Mouse (Mus musculus) midbrain, embryonic 12.5 days (tissue): Measurements from ENCODE around the gene Ascc1. TPM values are rescaled to one million over a fixed set of nuclear protein-coding genes. Genes with fewer than 3 reads are reported as not detected.
"Not testable (repeated sequence)": the region's sequence is repeated elsewhere in the genome, so short reads cannot be mapped to it uniquely, and the experiment has no call there.

Source experiments
- ATAC-seq: fragments of 200-750 bp; cut with Nextera tagmentation; 2 replicates; pipeline ENCODE4 v1.8.0; 2017; ENCODE audit warnings: low read depth, moderate TSS enrichment, moderate library complexity; ENCODE audit not compliant: low FRiP score
- H3K27ac ChIP-seq: fragments of 300-500 bp; sonication (generic); replicated peaks from 2 replicates; pipeline ENCODE4 v1.5.1; 2016; ENCODE audit warnings: mild to moderate bottlenecking
- H3K27me3 ChIP-seq: fragments of 300-500 bp; sonication (generic); 2 replicates; pipeline ENCODE4 v1.6.1; 2016; ENCODE audit warnings: mild to moderate bottlenecking
- H3K36me3 ChIP-seq: fragments of 300-500 bp; sonication (generic); 2 replicates; pipeline ENCODE4 v1.6.1; 2016
- H3K4me1 ChIP-seq: fragments of 300-500 bp; sonication (generic); 2 replicates; pipeline ENCODE4 v1.6.1; 2016
- H3K4me2 ChIP-seq: fragments of 300-500 bp; sonication (generic); replicated peaks from 2 replicates; pipeline ENCODE4 v1.6.1; 2016; ENCODE audit warnings: mild to moderate bottlenecking, moderate library complexity
- H3K4me3 ChIP-seq: fragments of 300-500 bp; sonication (generic); 2 replicates; pipeline ENCODE4 v1.5.1; 2016; ENCODE audit warnings: mild to moderate bottlenecking
- H3K9ac ChIP-seq: fragments of 300-500 bp; sonication (generic); replicated peaks from 2 replicates; pipeline ENCODE4 v1.6.1; 2016; ENCODE audit warnings: mild to moderate bottlenecking, moderate library complexity
- H3K9me3 ChIP-seq: fragments of 300-500 bp; sonication (generic); 2 replicates; pipeline ENCODE4 v1.6.1; 2016; ENCODE audit warnings: mild to moderate bottlenecking
- WGBS: fragments of 180-500 bp; shearing (Covaris S2); methylation state at CpG from one replicate; pipeline ENCODE4 v1.1.7; 2016; 5-methylcytosine and 5-hydroxymethylcytosine counted together
- polyA plus RNA-seq: library from polyadenylated mRNA; unstranded; fragments of >200 nt; fragmentation: Nextera tagmentation; extraction: Ambion mirVana; gene quantifications from 2 replicates; pipeline ENCODE4 v1.2.1, GENCODE M21; 2016

Ascc1 gene
- polyA plus RNA-seq, 1 experiment from 2014 or later: 39.6 TPM

- Histone ChIP-seq H3K27ac (no peak overlapping the region), H3K9ac (no peak overlapping the region), H3K4me2 (no peak overlapping the region), H3K4me3 (no peak overlapping the region), H3K36me3 (peaks cover 39% of the 10 kb centered on the region), H3K4me1 (peaks cover 14% of the 10 kb centered on the region), H3K27me3 (no peaks in the 10 kb centered on the region), H3K9me3 (no peaks in the 10 kb centered on the region)
- WGBS: 17% methylated on average over 7 of the region's 7 CpGs
- no peak for ATAC-seq
Measured at GRCm38 (mm10) chr10:59997591-59997990, 5.0 kb upstream of the Ascc1 start.

- WGBS: 96% methylated on average over 3 of the region's 3 CpGs
- no peak overlapping the region for H3K27ac ChIP-seq
- peaks cover 21% of the 10 kb centered on the region for H3K4me1 ChIP-seq
- H3K4me3 ChIP-seq: no peak overlapping the region
- H3K9ac ChIP-seq: no peak overlapping the region
- no peak overlapping the region for H3K4me2 ChIP-seq
- H3K9me3 ChIP-seq: no peaks in the 10 kb centered on the region
- peaks cover 33% of the 10 kb centered on the region for H3K36me3 ChIP-seq
- no peaks in the 10 kb centered on the region for H3K27me3 ChIP-seq
- ATAC-seq: no peak
Measured at GRCm38 (mm10) chr10:59999057-59999456, 3.5 kb upstream of the Ascc1 start.

DNA sequence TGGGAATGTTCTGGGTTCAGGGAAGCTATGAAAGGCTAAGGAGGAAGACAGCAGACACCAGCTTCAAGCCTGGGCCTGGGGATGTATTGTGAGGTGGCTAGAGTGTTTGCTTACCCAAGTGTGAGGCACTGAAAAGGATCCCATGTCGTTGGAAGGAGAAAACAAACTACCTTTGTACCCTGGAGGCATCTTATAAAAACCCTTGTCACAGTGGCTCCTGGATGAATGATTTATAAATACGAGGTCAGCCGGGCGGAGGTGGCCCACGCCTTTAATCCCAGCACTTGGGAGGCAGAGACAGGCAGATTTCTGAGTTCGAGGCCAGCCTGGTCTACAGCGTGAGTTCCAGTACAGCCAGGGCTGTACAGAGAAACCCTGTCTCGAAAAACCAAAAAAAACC, 942 bp upstream of the Ascc1 start:
- H3K9ac ChIP-seq, H3K9me3 ChIP-seq, ATAC-seq, H3K27me3 ChIP-seq, H3K27ac ChIP-seq: not testable (repeated sequence)
- H3K4me3 ChIP-seq: peak overlapping the region; percentile 57; the same call in 1 of the 2 replicates
- H3K4me2 ChIP-seq: peak overlapping the region; percentile 82
- H3K36me3 ChIP-seq: peaks cover 12% of the 10 kb centered on the region; the same call in 1 of the 2 replicates
- H3K4me1 ChIP-seq: peaks cover 22% of the 10 kb centered on the region
- WGBS: 85% methylated on average over 8 of the region's 8 CpGs

DNA sequence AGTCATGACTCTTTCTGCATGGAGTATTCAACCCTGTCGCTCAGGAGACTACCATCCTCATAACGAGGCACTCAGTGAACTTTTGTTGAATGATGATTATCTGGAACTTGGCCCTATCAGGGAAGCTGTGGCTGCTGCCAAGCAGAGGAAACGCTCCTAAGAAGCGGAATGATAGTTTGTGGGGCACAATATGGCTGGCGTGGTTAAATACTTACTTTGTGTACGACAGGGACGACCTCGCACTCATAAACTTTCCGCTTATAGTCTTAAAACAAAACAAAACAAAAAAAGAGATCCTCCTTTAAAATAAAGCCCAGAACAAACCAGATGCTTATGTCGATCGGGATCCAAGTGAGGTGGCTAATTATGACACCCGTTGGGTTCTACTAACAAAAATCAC, 402 bp upstream of the Ascc1 start:
- peaks cover 22% of the 10 kb centered on the region for H3K4me1 ChIP-seq

GRCm38 (mm10) chr10:60003213-60003752, 678 bp downstream of the Ascc1 start:
- peak; percentile 16 for ATAC-seq
- WGBS: 0% methylated on average over 21 of the region's 21 CpGs

More for the DNA sequence above, 402 bp upstream of the Ascc1 start:
- Histone ChIP-seq H3K4me3 (peak overlapping the region; percentile 57), H3K27ac (peak overlapping the region; percentile 96), H3K36me3 (peaks cover 12% of the 10 kb centered on the region; the same call in 1 of the 2 replicates), H3K27me3 (no peaks in the 10 kb centered on the region), H3K9me3 (no peaks in the 10 kb centered on the region), H3K9ac (peak overlapping the region; percentile 56), H3K4me2 (peak overlapping the region; percentile 82)
- WGBS: 7% methylated on average over 12 of the region's 12 CpGs
- ATAC-seq: no peak

GRCm38 (mm10) chr10:60003847-60004246, 1.2 kb downstream of the Ascc1 start:
- 74% methylated on average over 9 of the region's 9 CpGs for WGBS
- H3K9ac ChIP-seq: peak overlapping the region; percentile 56
- peaks cover 22% of the 10 kb centered on the region for H3K4me1 ChIP-seq
- H3K27ac ChIP-seq: peak overlapping the region; percentile 96
- peak overlapping the region; percentile 57 for H3K4me3 ChIP-seq
- H3K27me3 ChIP-seq: no peaks in the 10 kb centered on the region
- peaks cover 23% of the 10 kb centered on the region; the same call in 1 of the 2 replicates for H3K36me3 ChIP-seq
- H3K9me3 ChIP-seq: no peaks in the 10 kb centered on the region
- ATAC-seq: no peak
- peak overlapping the region; percentile 82 for H3K4me2 ChIP-seq

More at GRCm38 (mm10) chr10:60003213-60003752, 678 bp downstream of the Ascc1 start:
- Histone ChIP-seq H3K4me1 (peaks cover 22% of the 10 kb centered on the region), H3K9ac (peak overlapping the region; percentile 56), H3K4me3 (peak overlapping the region; percentile 57), H3K27ac (peak overlapping the region; percentile 96), H3K9me3 (no peaks in the 10 kb centered on the region), H3K4me2 (peak overlapping the region; percentile 82), H3K27me3 (no peaks in the 10 kb centered on the region), H3K36me3 (peaks cover 18% of the 10 kb centered on the region; the same call in 1 of the 2 replicates)

GRCm38 (mm10) chr10:60005264-60005663, 2.7 kb downstream of the Ascc1 start:
- Histone ChIP-seq H3K36me3 (peaks cover 16% of the 10 kb centered on the region; the same call in 1 of the 2 replicates), H3K4me3 (no peak overlapping the region), H3K27me3 (no peaks in the 10 kb centered on the region), H3K4me2 (no peak overlapping the region), H3K9me3 (no peaks in the 10 kb centered on the region), H3K27ac (no peak overlapping the region), H3K9ac (no peak overlapping the region), H3K4me1 (peaks cover 22% of the 10 kb centered on the region)
- 60% methylated on average over 2 of the region's 2 CpGs for WGBS
- ATAC-seq: no peak

DNA sequence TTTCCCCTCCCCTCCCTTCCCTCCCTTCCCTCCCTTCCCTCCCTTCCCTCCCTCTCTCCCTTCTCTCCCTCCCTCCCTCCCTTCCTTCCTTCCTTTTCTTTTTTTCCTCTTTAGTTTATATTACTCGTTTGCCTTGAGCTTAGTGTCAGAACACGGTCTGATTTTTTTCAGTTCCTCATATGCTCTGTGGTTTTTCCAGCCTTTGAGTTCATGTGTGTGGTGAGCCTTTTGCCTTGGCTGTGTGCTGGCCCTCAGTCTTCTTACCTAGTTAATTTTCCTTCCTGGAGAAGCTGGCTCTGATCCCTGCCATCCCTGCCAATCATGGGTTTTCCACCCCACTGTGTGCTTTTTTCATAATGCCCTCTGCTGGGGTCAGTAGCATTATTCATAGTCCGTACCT, 6.5 kb downstream of the Ascc1 start:
- Histone ChIP-seq H3K4me1 (0 out of 2 replicates have a peak, but pooled peaks cover under 1% of the 10 kb centered on the region), H3K27ac (no peak overlapping the region), H3K4me3 (no peak overlapping the region), H3K9me3 (no peaks in the 10 kb centered on the region), H3K4me2 (no peak overlapping the region), H3K36me3 (peaks cover 12% of the 10 kb centered on the region; the same call in 1 of the 2 replicates), H3K27me3 (no peaks in the 10 kb centered on the region), H3K9ac (no peak overlapping the region)
- 84% methylated on average over 3 of the region's 3 CpGs for WGBS
- no peak for ATAC-seq

- H3K9me3 ChIP-seq: no peaks in the 10 kb centered on the region
- no peaks in the 10 kb centered on the region for H3K27me3 ChIP-seq
- no peak overlapping the region for H3K27ac ChIP-seq
- H3K9ac ChIP-seq: no peak overlapping the region
- H3K4me1 ChIP-seq: no peaks in the 10 kb centered on the region
- 94% methylated on average over 6 of the region's 6 CpGs for WGBS
- no peak for ATAC-seq
- no peak overlapping the region for H3K4me2 ChIP-seq
- H3K36me3 ChIP-seq: peaks cover 21% of the 10 kb centered on the region; the same call in 1 of the 2 replicates
- H3K4me3 ChIP-seq: no peak overlapping the region
Measured at GRCm38 (mm10) chr10:60016223-60016622, 13.6 kb downstream of the Ascc1 start.

- H3K4me3 ChIP-seq: no peak overlapping the region
- H3K36me3 ChIP-seq: peaks cover 30% of the 10 kb centered on the region
- H3K4me1 ChIP-seq: no peaks in the 10 kb centered on the region
- H3K9ac ChIP-seq: no peak overlapping the region
- H3K27ac ChIP-seq: no peak overlapping the region
- WGBS: 82% methylated on average over 2 of the region's 2 CpGs
- H3K27me3 ChIP-seq: no peaks in the 10 kb centered on the region
- no peaks in the 10 kb centered on the region for H3K9me3 ChIP-seq
- no peak overlapping the region for H3K4me2 ChIP-seq
- no peak for ATAC-seq
Measured at GRCm38 (mm10) chr10:60019299-60019698, 16.7 kb downstream of the Ascc1 start.

GRCm38 (mm10) chr10:60023751-60024150, 21.1 kb downstream of the Ascc1 start:
- Histone ChIP-seq H3K4me3 (no peak overlapping the region), H3K4me2 (no peak overlapping the region), H3K4me1 (peaks cover 18% of the 10 kb centered on the region), H3K36me3 (peaks cover 11% of the 10 kb centered on the region), H3K27me3 (no peaks in the 10 kb centered on the region), H3K9me3 (no peaks in the 10 kb centered on the region), H3K9ac (no peak overlapping the region), H3K27ac (no peak overlapping the region)
- 83% methylated on average over 1 of the region's 1 CpGs for WGBS
- ATAC-seq: no peak

- no peak overlapping the region for H3K4me3 ChIP-seq
- no peaks in the 10 kb centered on the region for H3K9me3 ChIP-seq
- H3K27me3 ChIP-seq: no peaks in the 10 kb centered on the region
- H3K4me2 ChIP-seq: no peak overlapping the region
- H3K9ac ChIP-seq: no peak overlapping the region
- no peak overlapping the region for H3K27ac ChIP-seq
- peaks cover 23% of the 10 kb centered on the region for H3K4me1 ChIP-seq
- ATAC-seq: no peak
- WGBS: 47% methylated on average over 13 of the region's 13 CpGs
- H3K36me3 ChIP-seq: peaks cover 8% of the 10 kb centered on the region; the same call in 1 of the 2 replicates
Measured at GRCm38 (mm10) chr10:60026759-60027395, 24.3 kb downstream of the Ascc1 start.
